11 mouse cellular contexts compared by ENCODE assay signal in genomic region chr9:121936952-121937351, GRCm38 (mm10). TPM values are rescaled to one million over a fixed set of nuclear protein-coding genes. Genes with fewer than 3 reads are reported as not detected.
A peak's percentile ranks its signal among the peaks of the same experiment; 100 is the strongest.
DNase-seq lines count a peak whose midpoint lies in the region; ATAC-seq and TF ChIP-seq lines count a peak whose summit lies in the region.
"Had no signal": no experiment of that assay in that cellular context is flagged by ENCODE, and none has a peak within 500 bp of the region (broad histone marks: within the 10 kb centered on the region; RNA-seq: fewer than 3 reads in every experiment).

No protein-coding gene starts in this region.

- DNase-seq in cerebellum, postnatal 4 days (ENCODE audit: low spot score in 2 of 2): no peak
- DNase-seq in CH12.LX (ENCODE audit: extremely low read depth): peak; percentile 57
- DNase-seq in right cerebral cortex, postnatal 14 days: no peak
- no peak for DNase-seq in thymus, adult 2 months
- no peak for DNase-seq in urinary bladder, postnatal 14 days (ENCODE audit: low spot score)
- DNase-seq: adrenal gland, postnatal 36 days had no signal

- peaks cover 13 to 22% of the 10 kb centered on the region in 2 experiments for H3K36me3 ChIP-seq in CH12.LX (replicated peaks in 1 of 2; ENCODE audit: control insufficient read depth in 1 of 2, insufficient read depth in 1 of 2, low read length in 1 of 2)
- H3K36me3 ChIP-seq in embryonic facial prominence, embryonic 13.5 days: peaks cover 4% of the 10 kb centered on the region
- no peaks in the 10 kb centered on the region for H3K36me3 ChIP-seq in liver, embryonic 16.5 days (ENCODE audit: control insufficient read depth, insufficient read depth)
- H3K36me3 ChIP-seq in thymus, adult 2 months (ENCODE audit: control insufficient read depth, insufficient read depth, low read length): no peaks in the 10 kb centered on the region

- H3K4me1 ChIP-seq in CH12.LX (ENCODE audit: control insufficient read depth in 1 of 2, insufficient read depth in 2 of 2): peaks cover 9 to 37% of the 10 kb centered on the region in 2 experiments
- H3K4me1 ChIP-seq in embryonic facial prominence, embryonic 13.5 days: no peaks in the 10 kb centered on the region
- H3K4me1 ChIP-seq in liver, embryonic 16.5 days (ENCODE audit: control insufficient read depth, low read depth, low read length): no peaks in the 10 kb centered on the region
- H3K4me1 ChIP-seq in thymus, adult 2 months (replicated peaks; ENCODE audit: control insufficient read depth, insufficient read depth, low read length): peaks cover 14% of the 10 kb centered on the region

- peaks cover 13% of the 10 kb centered on the region for H3K79me2 ChIP-seq in CH12.LX (replicated peaks; ENCODE audit: control insufficient read depth, extremely low read depth, insufficient read depth, poor library complexity, severe bottlenecking)

- in situ Hi-C loops in CH12.LX (cut with MboI; ENCODE audit: low pct_ligation_motif_present, low pct_unique_long_range_greater_than_20kb, low sequenced_read_pairs): loop anchor here (5.0 kb wide), 1 partner anchor 35 kb away; no protein-coding TSS in a partner anchor

- H3K9ac ChIP-seq in CH12.LX (ENCODE audit: insufficient read depth, low read depth): no peak overlapping the region
- no peak overlapping the region for H3K9ac ChIP-seq in embryonic facial prominence, embryonic 13.5 days
- H3K9ac ChIP-seq in liver, embryonic 16.5 days (ENCODE audit: low read depth, low read length): no peak overlapping the region

- dilution Hi-C loops in CH12.LX (cut with MboI; ENCODE audit: extremely low pct_ligation_motif_present, extremely low pct_unique_long_range_greater_than_20kb, low sequenced_read_pairs): no loop called here

- H3K27ac ChIP-seq in CH12.LX (ENCODE audit: insufficient read depth, low read depth): no peak overlapping the region
- no peak overlapping the region for H3K27ac ChIP-seq in embryonic facial prominence, embryonic 13.5 days
- no peak overlapping the region for H3K27ac ChIP-seq in liver, embryonic 16.5 days (ENCODE audit: low read length)
- no peak overlapping the region for H3K27ac ChIP-seq in thymus, adult 2 months (ENCODE audit: control insufficient read depth, insufficient read depth, low read length)

- TF ChIP-seq POLR2A in CH12.LX (IDR thresholded peaks at IDR 0.05; ENCODE audit: low read depth, low read length): peak; percentile 44; the same call in 1 of the 2 replicates
- no peak for TF ChIP-seq POLR2A in thymus, adult 2 months (IDR thresholded peaks at IDR 0.05; ENCODE audit: control insufficient read depth, extremely low read depth, insufficient read depth, low read length, poor library complexity)

- peaks cover 10% of the 10 kb centered on the region for H3K9me3 ChIP-seq in CH12.LX (replicated peaks; ENCODE audit: low read length)
- no peaks in the 10 kb centered on the region for H3K9me3 ChIP-seq in embryonic facial prominence, embryonic 13.5 days
- H3K9me3 ChIP-seq in liver, embryonic 16.5 days (replicated peaks; ENCODE audit: control insufficient read depth, low read length): no peaks in the 10 kb centered on the region

- H3K4me3 ChIP-seq in CH12.LX (replicated peaks in 1 of 3; ENCODE audit: low read depth in 2 of 3, low read length in 2 of 3, poor library complexity in 1 of 3): peak overlapping the region in 2 of 3 experiments; percentile 18 to 97
- no peak overlapping the region for H3K4me3 ChIP-seq in embryonic facial prominence, embryonic 13.5 days
- H3K4me3 ChIP-seq in liver, embryonic 16.5 days (ENCODE audit: low read depth, low read length): no peak overlapping the region
- H3K4me3 ChIP-seq in thymus, adult 2 months (ENCODE audit: control insufficient read depth, insufficient read depth, low read length): no peak overlapping the region

- no peak for TF ChIP-seq EP300 in CH12.LX (IDR thresholded peaks at IDR 0.05; ENCODE audit: low read length)

- H3K27me3 ChIP-seq in CH12.LX (replicated peaks): peaks cover 47% of the 10 kb centered on the region
- no peaks in the 10 kb centered on the region for H3K27me3 ChIP-seq in embryonic facial prominence, embryonic 13.5 days
- no peaks in the 10 kb centered on the region; the same call in 1 of the 2 replicates for H3K27me3 ChIP-seq in liver, embryonic 16.5 days (ENCODE audit: control insufficient read depth, insufficient read depth, low read depth, low read length)
- no peaks in the 10 kb centered on the region for H3K27me3 ChIP-seq in thymus, adult 2 months (ENCODE audit: control insufficient read depth, insufficient read depth, low read length)

- ATAC-seq in cerebellum, adult (ENCODE audit: insufficient number of reproducible peaks, low FRiP score, low TSS enrichment): peak; percentile 61; the same call in 1 of the 2 replicates
- ATAC-seq in embryonic facial prominence, embryonic 13.5 days (ENCODE audit: insufficient number of reproducible peaks, insufficient read depth, low FRiP score, low TSS enrichment, low read depth): no peak
- ATAC-seq in liver, embryonic 16.5 days (ENCODE audit: low read depth): 0 out of 2 replicates have a peak, but pooled peaks have one; percentile 13

- WGBS in embryonic facial prominence, embryonic 13.5 days: 70% methylated on average over 1 of the region's 1 CpGs
- WGBS in liver, embryonic 16.5 days (ENCODE audit: insufficient replicate concordance): 50% methylated on average over 1 of the region's 1 CpGs
- WGBS in thymus, adult 2 months: 86% methylated on average over 1 of the region's 1 CpGs

- H3K4me2 ChIP-seq in CH12.LX (ENCODE audit: insufficient read depth, low read depth, poor library complexity, severe bottlenecking): peak overlapping the region; percentile 73
- H3K4me2 ChIP-seq in embryonic facial prominence, embryonic 13.5 days: peak overlapping the region; percentile 55; the same call in 1 of the 2 replicates
- H3K4me2 ChIP-seq in liver, embryonic 16.5 days (ENCODE audit: low read depth, low read length): no peak overlapping the region

- no peak for TF ChIP-seq CTCF in CH12.LX (conservative IDR thresholded peaks at IDR 0.05 in 1 of 2, IDR thresholded peaks at IDR 0.05 in 1 of 2; ENCODE audit: low read depth in 2 of 2, low read length in 2 of 2)
- no peak for TF ChIP-seq CTCF in thymus, adult 2 months (IDR thresholded peaks at IDR 0.05; ENCODE audit: borderline replicate concordance, control insufficient read depth, extremely low read depth, insufficient read depth, low read length, poor library complexity)

- no peak for TF ChIP-seq RAD21 in CH12.LX (IDR thresholded peaks at IDR 0.05; ENCODE audit: low read depth, low read length)

TF ChIP-seq in CH12.LX, 34 proteins besides CTCF, POLR2A, EP300 and RAD21:
- TF ChIP-seq USF1 (IDR thresholded peaks at IDR 0.05; ENCODE audit: low read depth, low read length): no peak
- TF ChIP-seq TBP (conservative IDR thresholded peaks at IDR 0.05; ENCODE audit: low read depth, low read length): 0 out of 2 replicates have a peak, but pooled peaks have one; percentile 51
- TF ChIP-seq NRF1 (IDR thresholded peaks at IDR 0.05; ENCODE audit: low read depth, low read length): peak; percentile 2; the same call in 1 of the 2 replicates
- TF ChIP-seq TCF12 (IDR thresholded peaks at IDR 0.05; ENCODE audit: low read depth, low read length): peak; percentile 16
- TF ChIP-seq NELFE (IDR thresholded peaks at IDR 0.05; ENCODE audit: low read depth, low read length): peak; percentile 26; the same call in 1 of the 2 replicates
- no peak for TF ChIP-seq CHD1 (IDR thresholded peaks at IDR 0.05; ENCODE audit: low read depth, low read length)
TF ChIP-seq in CH12.LX: peak in this region for 4.

RNA-seq across cellular contexts. Expression of gene Fam198a, which starts 13.8 kb away (rescaled TPM):
- total RNA-seq in CH12.LX (2012; rRNA removed) (0.76 and 0.93 TPM in 2 replicates), CH12.LX (2014; rRNA removed) (0.40 and 0.63 TPM in 2 replicates)
- 0.59 and 0.70 TPM in 2 replicates for polyA plus RNA-seq in CH12.LX (2012; ENCODE audit: insufficient read length, low read depth)
- polyA plus RNA-seq in embryonic facial prominence, embryonic 13.5 days (2015; fragmentation: Nextera tagmentation; extraction: Ambion mirVana): 2.4 and 3.2 TPM in 2 replicates
- 0.40 and 0.76 TPM in 2 replicates for polyA plus RNA-seq in liver, embryonic 16.5 days (2015; fragmentation: Nextera tagmentation; extraction: Ambion mirVana)
- polyA plus RNA-seq in thymus, adult 2 months (2012; rRNA removed): 0.64 and 0.69 TPM in 2 replicates
- polyA plus RNA-seq: erythroblast, embryonic 14.5 days had no signal

RNA-seq across cellular contexts. Expression of gene Cyp8b1, which starts 20.8 kb away (rescaled TPM):
- total RNA-seq in CH12.LX (2012; rRNA removed) (not detected in 2 replicates), CH12.LX (2014; rRNA removed) (not detected in 2 replicates)
- polyA plus RNA-seq in CH12.LX (2012; ENCODE audit: insufficient read length, low read depth): 0.27 TPM in 1 of 2 replicates, not detected in the other
- 0.14 TPM in 1 of 2 replicates, not detected in the other for polyA plus RNA-seq in embryonic facial prominence, embryonic 13.5 days (2015; fragmentation: Nextera tagmentation; extraction: Ambion mirVana)
- 13.0 and 19.0 TPM in 2 replicates for polyA plus RNA-seq in liver, embryonic 16.5 days (2015; fragmentation: Nextera tagmentation; extraction: Ambion mirVana)
- polyA plus RNA-seq in thymus, adult 2 months (2012; rRNA removed): 0.74 and 1.6 TPM in 2 replicates
- polyA plus RNA-seq: erythroblast, embryonic 14.5 days; inflammation-experienced regulatory T-cells, adult 6 months had no signal

RNA-seq across cellular contexts. Expression of gene Ackr2, which starts 38.8 kb away (rescaled TPM):
- 2.9 and 4.5 TPM in 2 replicates for total RNA-seq in CH12.LX (2012; rRNA removed)
- 9.8 TPM in 2 replicates for total RNA-seq in CH12.LX (2014; rRNA removed)
- 13.0 and 13.9 TPM in 2 replicates for polyA plus RNA-seq in CH12.LX (2012; ENCODE audit: insufficient read length, low read depth)
- 0.58 TPM in 1 of 2 replicates, not detected in the other for polyA plus RNA-seq in embryonic facial prominence, embryonic 13.5 days (2015; fragmentation: Nextera tagmentation; extraction: Ambion mirVana)
- 0.43 and 0.72 TPM in 2 replicates for polyA plus RNA-seq in liver, embryonic 16.5 days (2015; fragmentation: Nextera tagmentation; extraction: Ambion mirVana)
- 0.99 and 1.0 TPM in 2 replicates for polyA plus RNA-seq in thymus, adult 2 months (2012; rRNA removed)
- polyA plus RNA-seq: erythroblast, embryonic 14.5 days; inflammation-experienced regulatory T-cells, adult 6 months had no signal

RNA-seq across cellular contexts. Expression of gene Pomgnt2, which starts 60.0 kb away (rescaled TPM):
- total RNA-seq in CH12.LX (2012; rRNA removed) (not detected in 2 replicates), CH12.LX (2014; rRNA removed) (not detected in 2 replicates)
- polyA plus RNA-seq in CH12.LX (2012; ENCODE audit: insufficient read length, low read depth): not detected in 2 replicates
- 15.1 and 16.9 TPM in 2 replicates for polyA plus RNA-seq in embryonic facial prominence, embryonic 13.5 days (2015; fragmentation: Nextera tagmentation; extraction: Ambion mirVana)
- polyA plus RNA-seq in liver, embryonic 16.5 days (2015; fragmentation: Nextera tagmentation; extraction: Ambion mirVana): 2.9 and 3.2 TPM in 2 replicates
- polyA plus RNA-seq in thymus, adult 2 months (2012; rRNA removed): 15.2 and 19.3 TPM in 2 replicates

Comparison
In these comparisons a context has a peak if more than half of its experiments do, and no peak if none do; other contexts are left out.
1. H3K4me3 ChIP-seq: peak in CH12.LX (2 of 3); none in embryonic facial prominence, embryonic 13.5 days (single experiment), liver, embryonic 16.5 days (single experiment) and thymus, adult 2 months (single experiment).